Mouse (Mus musculus) embryo, embryonic 11.5 days (tissue): ENCODE measurements at regions not wholly inside any gene's neighbourhood (a gene's known extent, or its start where the extent isn't known, plus 50 kb on each side); places are given as distances from the start of the nearest gene placed in this dataset.

Experiments
- DNase-seq: peaks from one replicate; pipeline ENCODE4 v3.0.0-alpha.2; 2012; ENCODE audit warnings: low read depth, low spot score

DNA sequence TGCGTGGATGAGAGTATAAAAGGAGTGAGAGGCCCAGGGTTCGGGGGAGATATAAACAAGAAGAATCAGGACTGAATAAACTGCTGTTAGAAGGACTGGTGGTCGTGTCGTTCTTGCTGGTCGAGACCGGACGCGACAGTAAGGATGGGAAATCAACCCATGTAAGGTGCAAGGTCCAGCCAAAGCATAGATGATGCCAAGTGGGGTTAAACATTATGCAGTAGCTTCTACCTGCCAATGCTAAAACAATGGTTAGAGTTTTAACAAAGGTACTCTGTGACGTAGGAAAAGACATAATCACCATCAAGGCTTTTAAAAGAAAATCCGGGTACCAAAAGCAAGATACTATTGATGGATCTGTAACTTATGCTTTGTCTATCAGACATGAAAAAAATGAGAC lies 58.4 kb upstream of the Tmc1 start:
- DNase-seq: no peak

DNA sequence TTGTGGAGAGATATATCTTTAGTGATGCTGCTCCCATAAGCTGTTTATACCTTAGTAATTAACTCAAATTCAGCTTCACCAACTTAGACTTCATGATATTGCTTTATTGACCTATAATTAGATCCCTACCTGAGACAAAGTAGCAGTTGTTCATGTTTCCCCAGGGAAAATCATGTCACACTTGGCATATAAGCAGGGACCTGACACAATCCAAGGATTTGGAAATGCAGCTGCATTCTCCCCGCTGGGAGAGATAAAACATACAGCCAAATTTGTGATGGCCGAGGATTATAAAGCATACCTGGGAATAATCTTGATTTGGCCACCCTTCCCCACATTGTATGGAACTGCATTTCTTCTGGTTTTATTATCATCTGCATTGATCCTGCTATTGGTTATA lies 55.6 kb upstream of the Tmc1 start:
- no peak for DNase-seq

DNA sequence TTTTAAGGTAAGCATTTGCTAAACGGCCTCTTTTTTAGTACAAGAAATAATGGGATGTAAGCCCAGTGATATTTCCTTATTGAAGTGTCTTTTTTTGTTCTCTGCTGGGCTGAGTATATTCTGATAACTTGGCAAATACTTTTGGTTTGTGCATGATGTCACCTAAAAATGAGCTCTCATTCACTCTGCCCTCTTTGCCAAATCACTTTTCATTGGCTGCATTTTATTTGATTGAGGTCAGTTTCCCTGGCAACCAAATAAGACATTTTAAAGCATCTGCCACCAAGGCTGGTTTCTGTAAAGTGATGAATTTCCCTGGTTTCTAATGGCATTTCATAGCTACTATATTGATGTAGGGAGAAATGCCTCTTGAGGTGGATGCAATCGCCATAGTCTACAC lies 50.4 kb upstream of the Tmc1 start:
- DNase-seq: no peak
